Mouse (Mus musculus) heart, postnatal 4 days (tissue): ENCODE results near the gene C2cd4b. TPM values are rescaled to one million over a fixed set of nuclear protein-coding genes. Genes with fewer than 3 reads are reported as not detected.
A peak's percentile ranks its signal among the peaks of the same experiment; 100 is the strongest.

Experiments used
- DNase-seq: peaks from one replicate; pipeline ENCODE4 v3.0.0; 2021
- microRNA-seq, 2 experiments: library from miRNA; unstranded; fragments of <30 nt; microRNA quantifications; one replicate each; pipeline ENCODE4 v1.2.0; 2021 to 2022
- total RNA-seq, 2 experiments: library from RNA; stranded (reverse); gene quantifications; 2 replicates each; pipeline ENCODE4 v1.2.3; 2021

C2cd4b gene
- total RNA-seq, 2 experiments from 2014 or later = 0.92 to 1.4 TPM

DNA sequence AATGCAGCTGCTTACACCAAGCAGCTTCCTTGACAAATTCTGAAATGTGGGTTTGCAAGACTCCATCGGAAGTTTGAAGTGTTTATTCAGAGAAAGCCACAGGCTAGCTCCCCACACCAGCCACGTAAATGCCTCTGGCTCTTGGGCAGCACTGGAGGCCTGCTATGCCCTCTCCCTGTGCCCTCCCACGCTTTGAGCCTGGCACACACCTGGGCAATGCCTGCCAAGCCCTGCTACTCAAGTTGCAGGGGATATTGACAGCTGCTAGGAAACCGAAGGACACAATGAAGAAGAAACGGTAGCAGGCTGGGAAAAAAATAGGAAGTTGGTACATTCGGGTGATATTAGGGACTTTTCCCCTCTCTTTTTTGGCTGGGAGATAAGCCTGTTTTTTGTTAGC, 15.0 kb downstream of the C2cd4b start:
- no peak for DNase-seq

- DNase-seq = no peak
Observed at GRCm38 (mm10) chr9:67778553-67778952, 19.3 kb downstream of the C2cd4b start.

- DNase-seq = no peak
Observed at GRCm38 (mm10) chr9:67782786-67783185, 23.5 kb downstream of the C2cd4b start.

- DNase-seq = no peak
Observed at GRCm38 (mm10) chr9:67783464-67783863, 24.2 kb downstream of the C2cd4b start.

GRCm38 (mm10) chr9:67783925-67784324, 24.7 kb downstream of the C2cd4b start:
- DNase-seq = no peak

DNA sequence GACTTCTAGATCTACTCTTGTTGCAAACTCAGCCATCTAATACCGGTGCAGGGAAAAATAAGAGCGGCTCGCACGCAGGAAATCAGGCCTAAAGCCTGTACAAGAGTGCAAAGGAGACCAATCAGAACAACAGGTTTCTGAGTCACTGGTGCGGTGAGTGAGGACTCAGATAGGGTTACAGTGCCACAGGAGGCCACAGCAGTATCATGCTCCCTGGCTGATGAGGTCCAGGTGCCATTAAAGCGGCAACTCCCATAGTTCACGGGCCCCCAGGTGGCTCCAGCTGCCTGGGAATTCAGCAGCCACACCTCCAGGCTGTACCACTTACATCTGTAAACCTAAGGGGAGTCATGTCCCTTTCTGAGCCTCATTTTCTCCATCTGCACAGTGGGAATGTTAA, 27.1 kb downstream of the C2cd4b start:
- no peak for DNase-seq

- no peak for DNase-seq
Observed at GRCm38 (mm10) chr9:67787671-67788070, 28.4 kb downstream of the C2cd4b start.

- no peak for DNase-seq
Observed at GRCm38 (mm10) chr9:67792405-67792804, 33.2 kb downstream of the C2cd4b start.

- no peak for DNase-seq
Observed at GRCm38 (mm10) chr9:67793501-67793900, 34.3 kb downstream of the C2cd4b start.

GRCm38 (mm10) chr9:67794216-67794615, 35.0 kb downstream of the C2cd4b start:
- DNase-seq = no peak

DNA sequence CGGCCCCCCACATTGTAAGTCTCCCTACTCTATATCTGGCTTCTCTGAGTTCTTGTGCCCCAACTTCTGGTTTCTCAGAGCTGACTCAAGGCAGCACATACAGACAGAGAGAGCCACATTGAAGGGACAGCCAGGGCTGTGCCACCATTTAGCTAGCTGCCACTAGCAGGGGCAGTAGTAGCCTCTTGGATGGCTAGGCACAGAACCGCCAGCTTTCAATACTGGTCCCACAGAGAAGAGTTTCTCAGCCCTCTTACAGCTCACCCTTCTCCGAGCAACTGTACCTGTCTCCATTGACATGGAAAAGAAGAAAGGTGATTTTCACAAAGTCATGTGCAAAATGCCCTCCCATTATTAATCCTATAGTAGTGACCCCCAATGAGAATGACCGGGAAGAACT, 35.4 kb downstream of the C2cd4b start:
- DNase-seq = no peak

- DNase-seq = no peak
Observed at GRCm38 (mm10) chr9:67795205-67795675, 36.0 kb downstream of the C2cd4b start.

GRCm38 (mm10) chr9:67799078-67799819, 40.0 kb downstream of the C2cd4b start:
- no peak for DNase-seq

- DNase-seq = peak; percentile 67
Observed at GRCm38 (mm10) chr9:67802241-67802640, 43.0 kb downstream of the C2cd4b start.

DNA sequence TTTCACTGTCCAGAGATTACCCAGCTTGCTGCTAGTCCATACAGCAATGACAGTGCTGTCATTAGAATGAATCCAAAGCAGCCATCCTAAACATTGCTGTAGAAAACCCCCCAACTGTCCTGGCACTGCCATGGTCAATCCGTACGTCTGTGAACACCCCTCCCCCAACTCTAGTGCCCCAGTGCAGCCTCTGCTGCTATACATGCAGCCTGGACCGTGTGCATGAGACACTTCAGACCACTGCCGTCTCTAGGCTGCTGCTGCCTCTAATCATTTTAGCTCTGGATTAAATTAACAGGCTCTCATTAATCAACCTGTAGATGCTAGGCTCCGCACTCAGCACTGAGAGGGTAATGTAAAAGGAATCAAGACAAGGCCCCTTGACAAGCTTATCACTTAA, 47.8 kb downstream of the C2cd4b start:
- DNase-seq = no peak

GRCm38 (mm10) chr9:67810527-67810926, 51.3 kb downstream of the C2cd4b start:
- peak; percentile 12 for DNase-seq

Small RNAs within 50 kb of the gene (microRNA-seq; reads per million reads assigned to microRNA genes)
- gene Mir7241 (0 reads per million in 2 experiments), gene Mir7242 (0 reads per million in 2 experiments)

Other genes with a start within 250 kb of the C2cd4b start
- 100 to 1,000 TPM; 111 to 116 TPM for gene Tln2, start 199.7 kb upstream of the C2cd4b start, total RNA-seq
- not detected for gene C2cd4a, start 72.9 kb downstream of the C2cd4b start, total RNA-seq
- 10 to 100 TPM; 28.9 to 30.7 TPM for gene Vps13c, start 81.0 kb downstream of the C2cd4b start, total RNA-seq